Mouse (Mus musculus): Measurements from ENCODE around the gene Inpp5b. TPM values are rescaled to one million over a fixed set of nuclear protein-coding genes. Genes with fewer than 3 reads are reported as not detected.
A peak's percentile ranks its signal among the peaks of the same experiment; 100 is the strongest.

Inpp5b gene
- total RNA-seq, 2 experiments from 2014 or later: 8.7 to 9.4 TPM

GRCm38 (mm10) chr4:124802309-124803260 is 60.9 kb downstream of the Inpp5b start:
- DNase-seq: peak; percentile 98
- intact Hi-C loops (cut with DNase I; ENCODE audit: low total_unique reads): loop anchor here (5.0 kb wide), 1 partner anchor 45 kb away; no protein-coding TSS in a partner anchor

DNA sequence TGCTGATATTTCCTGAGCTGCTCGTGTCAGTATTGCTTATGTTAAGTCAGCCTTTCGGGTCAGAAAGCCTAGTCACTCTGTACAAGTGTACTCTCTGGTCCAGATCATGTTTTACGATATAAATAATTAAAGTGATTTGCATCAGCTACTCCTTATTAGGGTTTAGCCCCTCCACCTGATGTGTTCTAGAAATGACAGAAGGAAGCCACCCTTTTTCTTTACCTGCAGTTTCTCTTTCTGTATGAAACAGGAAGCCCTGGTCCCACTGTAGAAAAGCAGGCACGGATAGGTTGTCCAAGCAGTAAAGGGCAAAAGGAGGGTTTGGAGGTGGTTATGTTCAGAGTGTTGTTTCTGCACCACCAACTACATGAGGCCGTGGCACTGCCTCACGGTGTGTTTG is 61.8 kb downstream of the Inpp5b start:
- DNase-seq: no peak
- intact Hi-C loops (cut with DNase I; ENCODE audit: low total_unique reads): loop anchor here (5.0 kb wide), 1 partner anchor 44 kb away; no protein-coding TSS in a partner anchor

- intact Hi-C loops (cut with DNase I; ENCODE audit: low total_unique reads): no loop called here
- DNase-seq: no peak
Observed at GRCm38 (mm10) chr4:124808511-124808910, 66.9 kb downstream of the Inpp5b start.

- intact Hi-C loops (cut with DNase I; ENCODE audit: low total_unique reads): no loop called here
- no peak for DNase-seq
Observed at GRCm38 (mm10) chr4:124809136-124809883, 67.7 kb downstream of the Inpp5b start.

- intact Hi-C loops (cut with DNase I; ENCODE audit: low total_unique reads): no loop called here
Observed at GRCm38 (mm10) chr4:124810056-124810455, 68.4 kb downstream of the Inpp5b start.

DNA sequence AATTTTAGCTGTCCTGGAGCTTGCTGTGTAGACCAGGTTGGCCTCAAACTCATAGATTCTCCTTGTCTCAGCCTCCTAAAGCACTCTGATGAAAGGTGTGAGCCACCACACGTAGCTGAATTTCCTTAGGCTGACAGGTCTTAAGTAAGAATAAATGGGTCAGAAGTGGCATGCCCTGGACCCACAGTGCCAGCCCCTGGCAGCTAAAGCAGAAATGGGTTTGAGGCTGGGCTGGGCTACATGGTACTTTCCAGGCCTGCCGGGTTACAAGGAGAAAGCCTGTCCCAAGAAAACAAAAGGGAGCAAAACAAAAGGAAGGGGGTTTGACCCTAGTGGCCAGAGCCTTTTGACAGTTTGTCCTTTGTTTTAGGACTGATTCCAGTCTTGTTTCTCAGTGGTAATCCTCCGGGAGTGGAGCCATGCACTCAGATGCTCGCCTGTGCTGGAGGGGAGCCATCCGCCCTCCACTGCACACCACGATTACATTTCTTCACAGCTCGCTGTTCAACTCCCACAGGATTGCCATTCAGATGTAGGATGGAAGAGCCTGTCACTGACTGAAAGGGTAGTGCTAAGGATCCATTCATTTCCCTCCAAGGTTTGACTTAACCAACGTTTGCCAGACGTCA is 69.8 kb downstream of the Inpp5b start:
- DNase-seq: no peak
- intact Hi-C loops (cut with DNase I; ENCODE audit: low total_unique reads): no loop called here

More at GRCm38 (mm10) chr4:124810056-124810455, 68.4 kb downstream of the Inpp5b start:
- DNase-seq: no peak

DNA sequence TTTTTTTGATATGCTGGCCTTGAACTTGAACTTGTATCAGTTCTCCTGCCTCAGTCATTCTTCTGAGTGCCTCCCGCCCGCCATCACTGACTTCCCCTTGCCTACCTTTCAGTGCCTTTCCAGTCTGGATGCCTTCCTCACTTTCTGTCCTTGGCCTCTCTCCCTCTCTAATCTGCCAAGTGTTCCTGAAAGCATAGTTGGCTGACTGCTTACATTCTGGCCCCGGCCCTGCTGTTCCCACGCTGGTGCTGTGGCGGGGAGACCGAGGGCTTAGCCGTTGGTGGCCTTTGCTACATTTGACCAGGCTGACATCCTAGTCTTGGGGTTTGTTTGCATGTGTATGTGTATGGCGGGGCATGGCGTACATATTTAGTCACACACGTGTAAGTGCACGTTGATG is 74.3 kb downstream of the Inpp5b start:
- intact Hi-C loops (cut with DNase I; ENCODE audit: low total_unique reads): no loop called here
- DNase-seq: peak; percentile 23

GRCm38 (mm10) chr4:124817803-124818202 is 76.2 kb downstream of the Inpp5b start:
- peak; percentile 19 for DNase-seq
- intact Hi-C loops (cut with DNase I; ENCODE audit: low total_unique reads): no loop called here

GRCm38 (mm10) chr4:124818832-124819231 is 77.2 kb downstream of the Inpp5b start:
- DNase-seq: no peak
- intact Hi-C loops (cut with DNase I; ENCODE audit: low total_unique reads): no loop called here

DNA sequence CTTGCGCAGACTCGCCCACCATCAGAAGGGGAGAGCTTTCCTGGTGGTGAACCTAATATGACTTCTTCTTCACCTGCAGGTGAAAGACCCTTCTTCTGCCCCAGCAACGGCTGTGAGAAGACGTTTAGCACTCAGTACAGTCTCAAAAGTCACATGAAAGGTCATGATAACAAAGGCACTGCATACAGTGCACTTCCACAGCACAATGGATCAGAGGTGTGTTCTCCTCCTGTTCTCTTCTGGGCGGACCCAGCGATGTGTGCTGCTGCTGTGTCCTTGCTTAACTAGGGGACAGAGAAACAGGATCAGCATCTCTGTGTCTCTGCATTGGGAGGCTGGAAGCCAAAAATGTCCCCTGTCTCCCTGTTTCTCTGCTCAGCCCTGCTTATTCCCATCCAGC is 83.3 kb downstream of the Inpp5b start:
- intact Hi-C loops (cut with DNase I; ENCODE audit: low total_unique reads): no loop called here
- no peak for DNase-seq

DNA sequence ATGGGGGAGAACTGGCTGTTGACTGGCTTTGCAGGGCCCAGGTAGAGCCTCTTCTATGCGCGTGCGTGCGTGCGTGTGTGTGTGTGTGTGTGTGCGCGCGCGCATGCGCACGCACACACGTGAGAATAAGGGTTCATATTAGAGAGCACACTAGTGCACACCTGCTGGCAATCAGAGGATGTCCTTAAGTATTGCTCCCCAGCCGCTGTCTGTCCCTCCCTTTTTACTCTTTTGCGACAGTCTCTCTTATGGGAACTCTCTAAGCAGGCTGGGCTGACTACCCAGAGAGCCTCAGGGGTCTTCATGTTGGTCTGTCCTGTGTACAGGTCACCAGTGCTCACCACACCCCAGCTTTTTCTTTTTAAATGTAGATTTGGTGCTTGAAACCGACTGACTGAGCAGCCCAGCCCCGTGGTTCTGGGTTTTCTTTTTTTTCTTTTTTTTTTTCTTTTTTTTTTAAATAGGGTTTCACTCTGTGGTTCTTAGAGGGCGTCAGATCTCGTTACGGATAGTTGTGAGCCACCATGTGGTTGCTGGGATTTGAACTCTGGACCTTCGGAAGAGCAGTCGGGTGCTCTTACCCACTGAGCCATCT is 83.8 kb downstream of the Inpp5b start:
- no peak for DNase-seq
- intact Hi-C loops (cut with DNase I; ENCODE audit: low total_unique reads): no loop called here

DNA sequence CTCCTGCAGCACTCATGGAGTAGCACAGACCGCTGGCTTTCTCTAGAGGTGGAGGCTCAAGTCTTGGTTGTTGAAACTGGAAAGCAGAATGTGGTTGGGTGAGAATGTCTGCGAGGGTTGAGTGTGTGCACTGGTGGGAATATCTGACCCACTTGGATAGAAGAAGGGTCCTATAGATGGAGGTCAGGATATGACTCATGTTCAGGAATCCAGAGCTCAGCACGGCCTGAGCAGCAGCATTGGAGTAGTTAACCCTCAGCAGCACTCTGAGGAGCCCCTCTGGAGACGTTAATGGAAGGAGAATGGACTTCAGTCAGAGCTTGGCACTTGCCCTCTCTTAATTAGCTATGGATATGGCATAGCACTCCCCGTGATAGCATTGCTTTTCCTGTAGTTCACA is 88.0 kb downstream of the Inpp5b start:
- DNase-seq: no peak
- intact Hi-C loops (cut with DNase I; ENCODE audit: low total_unique reads): no loop called here

- DNase-seq: no peak
- intact Hi-C loops (cut with DNase I; ENCODE audit: low total_unique reads): no loop called here
Observed at GRCm38 (mm10) chr4:124832796-124833195, 91.1 kb downstream of the Inpp5b start.

DNA sequence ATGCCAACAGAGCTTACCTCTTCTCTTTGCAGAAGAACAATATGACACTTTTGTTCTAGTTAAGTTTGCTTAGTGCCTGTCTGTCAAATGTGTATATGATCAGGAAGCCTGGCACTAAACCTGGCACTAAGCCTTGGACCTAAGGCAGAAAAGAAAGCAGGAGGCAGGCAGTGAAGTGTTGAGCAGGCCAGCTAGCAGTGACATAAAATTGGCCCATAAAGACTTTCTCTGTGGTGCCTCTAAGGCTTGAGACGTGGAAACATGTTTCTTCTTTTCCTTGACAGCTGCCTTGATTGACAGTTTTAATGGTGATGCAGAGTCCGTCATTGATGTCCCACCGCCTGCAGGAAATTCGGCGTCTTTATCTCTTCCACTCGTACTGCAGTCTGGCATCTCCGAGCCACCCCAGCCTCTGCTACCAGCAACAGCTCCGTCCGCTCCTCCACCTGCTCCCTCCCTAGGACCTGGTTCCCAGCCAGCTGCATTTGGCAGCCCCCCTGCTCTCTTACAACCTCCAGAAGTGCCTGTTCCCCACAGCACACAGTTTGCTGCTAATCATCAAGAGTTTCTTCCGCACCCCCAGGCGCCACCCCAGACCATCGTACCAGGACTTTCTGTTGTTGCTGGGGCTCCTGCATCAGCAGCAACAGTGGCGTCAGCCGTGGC is 96.5 kb downstream of the Inpp5b start:
- intact Hi-C loops (cut with DNase I; ENCODE audit: low total_unique reads): no loop called here
- DNase-seq: no peak

GRCm38 (mm10) chr4:124840998-124841397 is 99.3 kb downstream of the Inpp5b start:
- intact Hi-C loops (cut with DNase I; ENCODE audit: low total_unique reads): loop anchor here (10.0 kb wide), 1 partner anchor 126 kb away; the partner anchor contains the start of gene Sf3a3
- no peak for DNase-seq

DNA sequence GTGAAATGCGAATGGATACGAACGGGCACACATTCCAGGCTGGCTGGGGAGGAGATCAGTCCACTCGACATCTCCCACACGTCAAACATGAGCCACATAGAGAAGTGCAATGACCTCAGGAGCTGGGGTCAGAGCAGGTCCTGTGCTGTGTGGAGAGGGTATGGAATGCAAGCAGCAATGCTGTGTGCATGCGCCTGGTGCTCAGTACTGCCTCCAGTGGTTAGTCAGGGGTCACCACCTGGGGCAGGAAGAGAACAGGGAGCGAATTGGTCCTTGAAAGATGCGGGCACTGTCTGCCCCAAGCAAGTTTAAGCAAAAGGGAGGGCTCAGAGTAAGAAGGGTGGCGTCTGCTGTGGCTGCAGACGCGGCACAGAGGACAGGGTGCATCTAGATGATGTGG is 101.8 kb downstream of the Inpp5b start:
- DNase-seq: peak; percentile 19

GRCm38 (mm10) chr4:124847573-124847972 is 105.9 kb downstream of the Inpp5b start:
- intact Hi-C loops (cut with DNase I; ENCODE audit: low total_unique reads): loop anchor here (5.0 to 10.0 kb wide), 2 partner anchors 45 to 133 kb away; partner anchors contain the start of genes Mtf1 and Sf3a3
- peak; percentile 82 for DNase-seq

More for the DNA sequence above, 101.8 kb downstream of the Inpp5b start:
- intact Hi-C loops (cut with DNase I; ENCODE audit: low total_unique reads): loop anchor here (10.0 kb wide), 1 partner anchor 129 kb away; the partner anchor contains the start of gene Sf3a3

DNA sequence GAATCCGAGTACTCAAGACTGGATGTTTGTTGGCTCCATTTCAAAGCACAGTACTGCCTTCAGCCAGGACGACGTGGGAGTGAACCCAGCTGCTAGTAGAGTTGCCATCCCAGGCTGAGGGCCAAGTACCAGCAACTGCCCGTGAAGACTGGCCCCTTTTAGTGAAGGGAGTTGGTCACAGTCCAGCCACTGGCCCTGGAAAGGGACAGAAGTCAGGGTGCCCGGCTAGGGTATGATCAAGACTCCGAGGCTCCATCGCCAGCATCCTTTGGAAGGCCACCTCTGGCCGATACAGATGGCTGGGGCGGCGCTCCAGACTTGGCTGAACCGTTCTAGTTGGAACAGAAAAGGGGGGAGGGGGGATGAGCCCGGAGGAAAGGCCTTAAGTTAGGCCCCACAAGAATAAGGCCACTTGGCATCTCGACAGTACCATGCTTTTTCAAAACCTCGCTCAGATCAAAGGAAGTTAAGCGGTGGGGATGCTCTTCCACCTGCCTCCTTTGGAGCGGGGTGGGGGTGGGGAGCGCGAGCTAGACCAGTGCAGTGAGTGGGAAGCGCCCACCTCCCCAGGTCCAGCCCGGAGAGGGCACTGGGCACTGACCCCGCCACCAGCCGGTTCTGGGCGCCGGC is 108.1 kb downstream of the Inpp5b start:
- intact Hi-C loops (cut with DNase I; ENCODE audit: low total_unique reads): loop anchor here (5.0 to 10.0 kb wide), 3 partner anchors 47 to 215 kb away; partner anchors contain the start of genes Dnali1, Mtf1, Sf3a3 and Snip1
- peak; percentile 74 for DNase-seq
